Mouse (Mus musculus) retina, adult 2 months (tissue): ENCODE data around the gene Tpra1.

ENCODE experiments used
- DNase-seq: peaks from one replicate; pipeline ENCODE4 v3.0.0-alpha.2; 2012; ENCODE audit warnings: low read depth, low spot score

The Tpra1 gene

DNA sequence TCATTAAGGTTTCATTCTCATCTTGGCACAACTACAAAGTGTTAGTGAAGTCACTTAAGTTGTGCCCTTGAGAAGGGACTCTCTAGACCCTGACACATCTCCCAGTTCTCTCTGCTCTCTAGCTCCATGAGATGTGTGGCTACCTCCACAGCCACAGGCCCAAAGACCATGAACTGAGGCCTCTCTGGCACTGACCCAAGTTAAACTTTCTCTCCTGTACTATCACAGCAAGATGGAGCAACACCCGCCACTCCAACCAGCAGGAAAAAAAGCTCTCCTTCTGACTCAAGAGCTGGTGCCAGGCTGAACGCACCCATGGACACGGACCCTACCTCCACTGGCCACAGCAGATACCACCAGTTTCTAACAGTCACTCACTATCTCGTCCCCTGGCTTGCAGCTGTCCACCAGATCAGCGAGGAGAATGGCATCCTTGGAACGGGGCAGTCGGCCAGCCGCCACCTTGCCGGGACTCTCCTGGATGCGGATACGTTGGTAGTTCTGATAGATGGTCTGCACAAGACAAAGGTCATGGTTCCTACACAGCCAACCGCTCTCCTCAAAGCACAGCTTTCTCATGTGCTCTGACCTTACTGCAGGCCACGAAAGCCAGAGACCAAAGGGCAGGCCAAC is 12.5 kb upstream of the Tpra1 start:
- no peak for DNase-seq

DNA sequence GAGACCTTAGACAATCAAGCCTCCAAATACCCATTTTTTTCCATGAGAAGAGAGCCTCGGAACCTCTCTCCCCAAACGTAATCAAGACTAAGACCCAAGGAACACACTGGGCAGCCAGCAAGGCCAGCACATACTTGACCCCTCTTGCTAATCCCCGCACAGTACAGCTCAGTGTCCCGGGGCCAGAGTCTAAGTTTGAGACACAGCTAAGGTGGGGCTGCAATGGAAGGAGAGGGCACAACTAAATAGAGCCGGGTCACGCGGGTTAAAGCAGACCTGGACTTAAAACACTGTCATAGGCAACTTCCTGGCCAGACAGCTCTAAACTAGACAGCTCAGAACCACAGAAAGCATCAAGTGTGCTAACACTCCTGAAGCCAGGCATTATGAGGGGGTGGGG is 11.2 kb upstream of the Tpra1 start:
- no peak for DNase-seq

DNA sequence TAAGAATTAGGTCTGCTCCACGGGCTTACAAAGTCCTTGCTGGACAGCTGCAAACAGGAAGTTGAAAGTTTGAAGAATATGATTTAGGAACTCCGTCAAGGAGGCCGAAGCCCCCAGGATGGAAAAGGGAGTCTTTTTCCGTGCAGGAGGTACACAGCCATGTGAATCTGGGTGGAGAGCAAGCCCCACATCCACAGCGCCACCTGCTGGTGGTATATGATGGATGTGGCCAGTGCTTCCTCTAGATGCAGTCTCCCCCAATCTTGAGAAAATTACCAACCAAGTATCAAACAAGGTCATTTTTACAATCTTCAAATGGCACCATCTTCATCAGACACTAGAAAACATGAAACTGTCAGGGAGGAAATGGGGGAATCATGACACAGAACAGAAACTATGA is 8.5 kb upstream of the Tpra1 start:
- DNase-seq: no peak

DNA sequence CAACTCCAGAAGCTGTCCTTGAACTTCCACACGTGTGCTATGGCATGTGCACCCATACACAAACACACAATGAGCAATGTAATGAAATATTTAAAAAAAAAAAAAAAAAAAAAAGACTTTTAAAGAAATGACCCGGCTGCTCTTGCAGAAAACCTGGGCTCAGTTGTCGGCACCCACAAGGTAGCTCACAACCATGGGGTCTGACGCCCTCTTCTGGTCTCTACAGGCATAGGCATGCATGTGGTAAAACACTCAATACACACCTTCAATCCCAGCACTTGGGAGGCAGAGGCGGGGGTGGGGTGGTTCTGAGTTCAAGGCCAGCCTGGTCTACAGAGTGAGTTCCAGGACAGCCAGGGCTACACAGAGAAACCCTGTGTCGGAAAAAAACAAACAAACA is 6.1 kb upstream of the Tpra1 start:
- no peak for DNase-seq

GRCm38 (mm10) chr6:88897246-88897645 is 4.8 kb upstream of the Tpra1 start:
- DNase-seq: no peak

GRCm38 (mm10) chr6:88898534-88899048 is 3.5 kb upstream of the Tpra1 start, which contains the start of gene Mcm2:
Mcm2 (minus strand) TSS chr6:88898780.
- peak; percentile 90 for DNase-seq

DNA sequence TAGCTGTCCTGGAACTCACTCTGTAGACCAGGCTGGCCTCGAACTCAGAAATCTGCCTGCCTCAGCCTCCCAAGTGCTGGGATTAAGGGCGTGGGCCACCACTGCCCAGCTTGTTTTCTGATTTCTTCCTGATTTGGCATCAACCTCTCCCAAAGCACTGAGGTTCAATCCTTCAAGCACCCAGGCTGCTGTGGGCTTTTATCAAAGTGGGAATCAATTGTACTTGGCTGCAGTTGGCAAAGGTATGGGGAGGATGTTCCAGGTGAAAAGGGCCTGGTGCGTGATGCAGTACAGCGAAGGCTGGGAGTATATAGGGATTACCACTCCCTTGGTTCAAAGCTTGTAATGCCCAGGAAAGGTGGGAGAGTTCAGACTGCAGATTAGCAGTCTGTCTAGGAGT is 3.0 kb upstream of the Tpra1 start:
- no peak for DNase-seq

GRCm38 (mm10) chr6:88899628-88900027 is 2.4 kb upstream of the Tpra1 start:
- DNase-seq: no peak

GRCm38 (mm10) chr6:88901471-88901870 is 580 bp upstream of the Tpra1 start:
- no peak for DNase-seq

DNA sequence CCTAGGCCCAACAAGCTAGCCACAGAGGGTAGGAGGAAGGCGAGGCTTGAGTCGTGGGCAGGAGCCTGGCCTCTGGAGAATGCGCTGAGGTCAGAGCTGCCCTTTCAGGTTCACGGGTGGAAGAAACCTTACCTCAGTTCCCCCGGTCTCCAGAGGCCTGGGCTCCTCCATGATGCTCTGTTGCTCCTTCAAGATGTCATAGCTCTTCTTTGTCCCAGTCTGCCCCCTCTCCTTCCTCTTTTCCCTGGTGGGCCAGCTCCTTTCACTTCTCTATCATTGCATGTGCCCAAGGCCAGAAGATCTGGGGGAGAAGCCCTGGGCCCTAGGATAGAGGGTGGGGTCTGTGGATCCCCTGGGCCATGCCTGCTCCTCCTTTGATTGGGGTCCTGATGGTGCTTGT is 1.7 kb downstream of the Tpra1 start:
- no peak for DNase-seq

DNA sequence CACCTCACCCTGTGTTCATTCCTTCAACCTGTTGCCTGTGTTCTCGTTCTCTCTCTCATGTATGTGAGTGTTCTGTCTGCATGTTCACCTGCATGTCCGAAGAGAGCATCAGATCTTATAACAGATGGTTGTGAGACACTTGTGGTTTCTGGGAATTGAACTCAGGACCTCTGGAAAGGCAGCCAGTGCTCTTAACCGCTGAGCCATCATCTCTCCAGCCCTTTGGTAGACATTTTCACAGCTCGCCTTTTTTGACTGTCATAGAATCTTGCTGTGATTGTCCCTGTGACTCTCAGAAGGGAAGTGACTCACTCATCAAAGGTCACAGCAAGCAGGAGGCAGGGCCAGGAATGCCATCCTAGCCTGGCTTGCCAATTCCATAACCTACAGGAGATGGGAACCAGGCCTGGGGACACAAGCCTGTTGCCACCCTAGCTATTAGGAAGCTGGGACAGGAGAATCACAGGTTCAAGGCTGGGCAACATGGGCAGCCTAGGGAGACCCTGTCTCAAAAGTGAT is 2.5 kb downstream of the Tpra1 start:
- DNase-seq: no peak

GRCm38 (mm10) chr6:88905042-88905441 is 3.0 kb downstream of the Tpra1 start:
- DNase-seq: no peak

- peak; percentile 60 for DNase-seq
These were observed 4.5 kb downstream of the Tpra1 start for GRCm38 (mm10) chr6:88906369-88907108.

- DNase-seq: no peak
These were observed 7.1 kb downstream of the Tpra1 start for GRCm38 (mm10) chr6:88909151-88909550.

DNA sequence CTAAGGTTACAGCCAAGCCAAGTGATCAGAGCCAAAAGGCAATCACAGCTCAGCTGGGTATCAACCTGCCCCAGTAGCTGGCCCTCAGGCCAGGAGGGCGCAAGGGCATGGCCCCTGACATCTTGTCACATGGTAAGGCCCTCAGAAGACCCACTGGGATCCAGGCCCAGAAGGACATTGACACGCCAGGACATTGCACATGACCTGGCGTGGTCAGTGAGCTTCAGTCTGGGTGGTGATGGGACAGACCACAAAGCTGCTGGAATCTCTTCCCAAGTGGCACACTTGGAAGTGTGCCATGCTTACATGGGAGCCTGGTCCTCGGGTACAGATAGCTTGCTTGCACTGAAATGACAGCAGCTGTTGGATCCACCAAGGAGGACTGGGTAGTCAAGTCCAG is 11.0 kb downstream of the Tpra1 start:
- no peak for DNase-seq

DNA sequence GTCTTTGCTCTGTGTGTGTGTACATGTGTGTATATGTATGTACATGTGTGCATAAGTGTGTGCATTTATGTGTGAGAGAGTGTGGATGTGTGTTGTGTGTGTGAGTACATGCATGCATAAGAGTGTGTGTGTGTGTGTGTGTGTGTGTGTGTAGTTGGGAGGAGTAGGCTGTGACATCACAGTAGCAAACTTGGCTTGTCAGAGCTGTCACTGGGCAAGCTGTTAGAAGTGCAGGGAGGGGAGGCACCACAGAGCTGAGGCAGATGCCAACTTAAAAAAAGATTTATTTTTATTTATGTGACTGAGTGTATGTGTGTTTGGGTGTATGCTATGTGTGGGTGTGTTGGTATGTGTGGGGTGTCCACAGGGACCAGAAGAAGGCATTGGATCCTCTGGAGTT is 11.4 kb downstream of the Tpra1 start:
- DNase-seq: no peak

DNA sequence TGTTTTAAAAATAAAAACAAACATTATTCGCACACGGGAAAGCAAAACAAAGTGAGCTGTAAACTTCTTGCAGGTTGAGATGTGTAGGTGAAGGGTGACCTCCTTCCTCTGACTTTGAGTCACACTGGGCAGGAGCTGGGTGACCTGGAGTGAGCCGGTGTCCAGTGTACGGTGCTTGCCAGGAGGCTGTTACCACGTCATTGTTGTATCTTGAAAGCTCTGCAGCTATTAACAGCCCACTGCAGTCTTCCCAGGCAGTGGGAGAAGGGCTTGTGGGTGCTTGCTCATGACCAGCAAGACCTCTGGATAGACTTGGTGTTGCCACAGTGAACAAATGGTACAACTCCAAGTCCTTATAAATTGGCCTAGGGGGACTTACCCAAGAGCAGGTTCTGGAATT is 12.7 kb downstream of the Tpra1 start:
- DNase-seq: no peak

- DNase-seq: no peak
These were observed 13.5 kb downstream of the Tpra1 start for GRCm38 (mm10) chr6:88915510-88915909.

DNA sequence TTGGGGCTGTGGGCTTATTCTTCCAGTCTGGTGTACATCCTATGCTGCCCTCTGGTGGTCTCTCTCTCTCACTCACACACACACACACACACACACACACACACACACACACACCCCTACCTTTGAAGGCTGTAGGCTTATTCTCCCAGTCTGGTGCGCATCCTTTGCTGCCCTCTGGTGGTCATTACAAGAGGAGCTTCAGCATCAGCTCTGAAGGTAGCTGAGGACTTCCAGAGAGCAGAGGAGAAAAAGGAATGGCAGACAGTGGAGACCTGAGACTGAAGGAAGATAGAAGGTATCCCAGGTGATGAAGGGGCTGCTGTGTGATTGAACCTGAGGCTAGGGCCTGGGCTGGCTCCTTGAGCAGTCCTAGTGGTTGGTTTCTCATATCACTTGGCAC is 14.1 kb downstream of the Tpra1 start:
- DNase-seq: no peak

- no peak for DNase-seq
These were observed 16.8 kb downstream of the Tpra1 start for GRCm38 (mm10) chr6:88918802-88919201.

- DNase-seq: no peak
These were observed 22.6 kb downstream of the Tpra1 start for GRCm38 (mm10) chr6:88924502-88925275.

GRCm38 (mm10) chr6:88925640-88926205 is 23.7 kb downstream of the Tpra1 start:
- DNase-seq: no peak
